Mouse (Mus musculus) heart, adult 2 months (tissue): ENCODE measurements around the gene Wwox. TPM values are rescaled to one million over a fixed set of nuclear protein-coding genes. Genes with fewer than 3 reads are reported as not detected.

ENCODE experiments used
- DNase-seq, 2 experiments: peaks; one replicate each; pipeline ENCODE4 v3.0.0; 2021
- H3K27ac ChIP-seq: fragments of 200-600 bp; 2 replicates; pipeline ENCODE4 v1.8.1; 2022
- H3K27me3 ChIP-seq: fragments of 200-500 bp; 2 replicates; pipeline ENCODE4 v1.6.1; 2012; ENCODE audit warnings: mild to moderate bottlenecking, low read length, inconsistent platforms, mixed read lengths; ENCODE audit not compliant: control insufficient read depth, insufficient read depth
- H3K36me3 ChIP-seq: fragments of 200-500 bp; 2 replicates; pipeline ENCODE4 v1.6.1; 2012; ENCODE audit warnings: low read length, inconsistent platforms; ENCODE audit not compliant: control insufficient read depth, insufficient read depth
- H3K4me1 ChIP-seq: fragments of 200-500 bp; 2 replicates; pipeline ENCODE4 v1.6.1; 2011; ENCODE audit warnings: low read length; ENCODE audit not compliant: control insufficient read depth, insufficient read depth
- H3K4me3 ChIP-seq: fragments of 200-600 bp; 2 replicates; pipeline ENCODE4 v1.8.1; 2022
- H3K79me2 ChIP-seq: fragments of 200-500 bp; replicated peaks from 2 replicates; pipeline ENCODE4 v1.6.1; 2012; ENCODE audit warnings: mild to moderate bottlenecking, inconsistent platforms, low read length, moderate library complexity, mixed read lengths; ENCODE audit not compliant: control insufficient read depth, insufficient read depth
- H3K9ac ChIP-seq: fragments of 200-500 bp; 2 replicates; pipeline ENCODE4 v1.6.1; 2012; ENCODE audit warnings: low read depth, mild to moderate bottlenecking, control low read depth, inconsistent platforms, low read length, mixed read lengths
- CTCF ChIP-seq: fragments of 200-600 bp; IDR thresholded peaks from 2 replicates; pipeline ENCODE4 v1.8.1; 2022; ENCODE audit warnings: antibody characterized with exemption, mild to moderate bottlenecking, moderate library complexity
- EP300 ChIP-seq: fragments of 200-500 bp; IDR thresholded peaks from 2 replicates; pipeline ENCODE4 v1.6.1; 2011; ENCODE audit warnings: low read depth, low read length, control low read depth; ENCODE audit not compliant: insufficient read depth
- POLR2A ChIP-seq: fragments of 200-500 bp; IDR thresholded peaks from 2 replicates; pipeline ENCODE4 v1.6.1; 2011; ENCODE audit warnings: mild to moderate bottlenecking, low read depth, low read length, control low read depth; ENCODE audit not compliant: insufficient read depth
- WGBS: fragments of 180-500 bp; shearing (Covaris S2); methylation state at CpG from one replicate; pipeline ENCODE4 v1.1.7; 2018; 5-methylcytosine and 5-hydroxymethylcytosine counted together
- intact Hi-C: fragments of 180-260 bp; cut with DNase I; formaldehyde crosslinking; loops from one replicate; pipeline ENCODE4 v1.15.1; 2025
- polyA plus RNA-seq: library from polyadenylated mRNA; depleted of rRNA; stranded (reverse); fragments of >200 nt; gene quantifications from 2 replicates; pipeline ENCODE4 v1.2.3, GENCODE M21; 2012
- total RNA-seq, 2 experiments: library from RNA; stranded (reverse); gene quantifications; 2 replicates each; pipeline ENCODE4 v1.2.3; 2021

Gene Wwox
- total and polyA plus RNA-seq, 3 experiments, result 3.3 to 4.6 (median 4.6) TPM

DNA sequence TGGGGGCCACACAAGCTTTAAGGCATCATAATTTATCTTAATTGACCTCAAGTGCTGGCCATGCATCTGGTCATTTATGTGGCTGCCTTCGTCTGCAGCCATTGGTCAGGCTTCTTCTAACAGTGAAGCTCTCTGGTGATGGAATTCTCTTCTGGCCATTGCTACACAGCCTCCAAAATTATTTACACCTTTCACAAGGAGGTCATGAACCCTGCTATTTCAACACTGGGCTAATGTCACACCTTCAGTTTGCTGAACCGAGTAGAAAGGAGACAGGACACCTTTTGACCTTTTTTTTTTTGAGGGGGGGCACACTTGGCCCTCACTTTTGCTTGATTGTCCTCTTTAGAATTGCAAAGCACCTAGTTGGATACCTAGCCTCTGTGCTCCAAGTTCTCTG lies 320.2 kb downstream of the Wwox start:
- Histone ChIP-seq H3K4me3 (no peak overlapping the region), H3K27me3 (no peaks in the 10 kb centered on the region), H3K79me2 (no peaks in the 10 kb centered on the region), H3K9ac (no peak overlapping the region), H3K4me1 (no peaks in the 10 kb centered on the region), H3K27ac (no peak overlapping the region), H3K36me3 (no peaks in the 10 kb centered on the region)
- TF ChIP-seq EP300 (no peak), POLR2A (no peak), CTCF (no peak)
- intact Hi-C loops, result no loop called here
- DNase-seq, result no peak
- 76% methylated on average over 2 of the region's 2 CpGs for whole genome bisulfite sequencing

DNA sequence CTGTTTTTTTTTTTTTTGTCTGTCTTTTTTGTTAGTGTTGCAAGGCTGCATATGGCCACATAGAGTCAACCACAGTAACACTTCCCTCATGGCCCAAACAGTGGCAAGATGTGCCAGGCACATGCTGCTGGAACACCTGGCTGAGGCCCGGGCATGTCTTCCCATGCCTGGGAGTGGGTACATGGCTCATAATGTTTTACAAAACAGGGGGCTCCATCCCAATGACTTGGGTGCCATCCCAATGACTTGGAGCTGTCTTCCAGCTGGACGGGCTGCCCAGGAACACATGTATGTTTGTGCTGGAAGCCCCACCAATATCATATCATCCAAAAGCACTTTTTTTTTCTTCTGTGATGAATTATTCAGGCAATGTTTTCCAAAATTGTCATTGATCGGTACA lies 329.1 kb downstream of the Wwox start:
- H3K27me3 ChIP-seq, result no peaks in the 10 kb centered on the region
- intact Hi-C loops, result no loop called here
- 91% methylated on average over 3 of the region's 3 CpGs for WGBS

DNA sequence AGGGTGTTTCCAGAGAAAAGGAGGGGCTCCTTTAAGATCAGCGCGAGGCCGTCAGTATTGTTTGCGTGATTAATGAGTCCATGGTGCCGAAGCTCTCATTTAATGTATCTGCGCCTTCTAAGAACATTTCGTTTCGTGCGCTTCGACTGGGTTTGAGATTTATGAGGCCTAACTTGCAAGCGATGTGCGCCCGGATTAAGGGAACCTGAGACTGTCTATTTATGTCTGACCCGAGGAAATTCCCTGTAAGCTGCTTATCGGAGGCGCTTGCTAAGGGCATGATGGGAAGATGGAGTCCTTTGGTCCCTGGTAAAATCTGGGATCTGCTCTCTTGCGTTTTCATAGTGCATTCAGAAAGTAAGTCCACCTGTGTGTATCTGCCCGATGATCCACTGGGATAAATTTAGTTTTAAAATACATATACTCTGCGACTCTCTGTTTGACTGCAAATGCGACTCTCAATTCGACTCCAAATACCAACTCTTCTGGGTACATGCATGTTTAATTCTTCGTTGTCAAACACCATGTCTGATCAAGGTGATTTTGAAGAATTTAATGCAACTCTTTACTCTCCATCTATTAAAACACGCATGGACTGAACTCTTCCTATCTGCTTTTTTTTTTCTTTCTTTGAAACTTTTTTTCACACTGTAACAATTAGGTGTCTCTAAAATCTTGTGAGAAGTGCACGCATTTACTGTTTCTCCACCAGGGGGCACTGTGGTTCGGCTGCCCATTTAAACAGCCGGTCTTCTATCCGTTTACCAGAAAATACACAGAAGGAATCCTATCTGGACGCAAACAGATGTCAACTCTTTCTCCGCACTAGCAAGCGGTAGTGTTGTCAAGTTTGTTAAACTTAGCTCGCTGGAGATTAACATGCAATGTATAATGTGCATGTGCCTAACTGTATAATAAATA lies 331.7 kb downstream of the Wwox start:
- Histone ChIP-seq H3K9ac (no peak overlapping the region), H3K4me1 (peaks cover 4% of the 10 kb centered on the region), H3K27ac (no peak overlapping the region), H3K27me3 (no peaks in the 10 kb centered on the region), H3K4me3 (no peak overlapping the region), H3K36me3 (no peaks in the 10 kb centered on the region), H3K79me2 (no peaks in the 10 kb centered on the region)
- DNase-seq, result peak; percentile 62 to 76
- no peak for TF ChIP-seq POLR2A
- TF ChIP-seq EP300, result 0 out of 2 replicates have a peak, but pooled peaks have one; percentile 29
- intact Hi-C loops, result loop anchor here (1.0 to 5.0 kb wide), 3 partner anchors 200 to 319 kb away; no protein-coding TSS in a partner anchor
- 60% methylated on average over 31 of the region's 31 CpGs for WGBS

More for the DNA sequence above, 329.1 kb downstream of the Wwox start:
- Histone ChIP-seq H3K9ac (no peak overlapping the region), H3K36me3 (no peaks in the 10 kb centered on the region), H3K79me2 (no peaks in the 10 kb centered on the region), H3K4me1 (peaks cover 2% of the 10 kb centered on the region), H3K27ac (no peak overlapping the region), H3K4me3 (no peak overlapping the region)
- TF ChIP-seq EP300, result no peak
- TF ChIP-seq CTCF, result no peak
- no peak for TF ChIP-seq POLR2A
- no peak for DNase-seq

DNA sequence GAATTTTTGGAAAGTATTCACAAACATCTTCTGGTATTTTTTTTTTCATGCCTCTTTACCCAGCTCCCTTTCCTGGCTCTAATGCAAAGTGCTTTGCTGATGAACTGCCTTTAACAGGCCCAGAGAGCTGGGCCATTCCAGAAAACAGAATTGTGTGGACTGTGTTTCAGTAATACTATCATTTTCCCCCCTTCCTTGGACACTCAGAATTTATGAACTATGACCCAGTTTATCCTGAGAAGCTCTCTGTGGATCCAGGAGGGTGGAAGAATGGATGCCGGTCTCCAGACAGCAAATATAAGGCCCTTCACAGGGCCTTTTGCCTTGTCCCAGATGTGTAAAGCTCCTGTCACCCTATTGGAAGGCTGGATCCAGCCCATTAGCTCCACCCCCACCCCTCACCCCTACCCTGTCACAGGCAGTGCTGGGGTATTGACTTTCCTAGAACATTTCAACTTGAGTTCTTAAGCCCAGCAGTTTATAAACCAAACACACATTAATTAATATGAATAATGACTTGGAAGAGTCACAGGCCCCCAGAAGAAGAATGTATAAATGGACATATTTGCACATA lies 332.9 kb downstream of the Wwox start:
- no peaks in the 10 kb centered on the region for H3K27me3 ChIP-seq
- WGBS, result 83% methylated on average over 1 of the region's 1 CpGs
- no peak overlapping the region for H3K9ac ChIP-seq
- TF ChIP-seq CTCF, result no peak
- TF ChIP-seq EP300, result no peak
- TF ChIP-seq POLR2A, result no peak
- DNase-seq, result no peak
- intact Hi-C loops, result loop anchor here (2.0 to 5.0 kb wide), 2 partner anchors 320 to 936 kb away; no protein-coding TSS in a partner anchor
- no peak overlapping the region for H3K4me3 ChIP-seq
- H3K27ac ChIP-seq, result no peak overlapping the region
- H3K4me1 ChIP-seq, result peaks cover 4% of the 10 kb centered on the region
- H3K36me3 ChIP-seq, result no peaks in the 10 kb centered on the region
- no peaks in the 10 kb centered on the region for H3K79me2 ChIP-seq

DNA sequence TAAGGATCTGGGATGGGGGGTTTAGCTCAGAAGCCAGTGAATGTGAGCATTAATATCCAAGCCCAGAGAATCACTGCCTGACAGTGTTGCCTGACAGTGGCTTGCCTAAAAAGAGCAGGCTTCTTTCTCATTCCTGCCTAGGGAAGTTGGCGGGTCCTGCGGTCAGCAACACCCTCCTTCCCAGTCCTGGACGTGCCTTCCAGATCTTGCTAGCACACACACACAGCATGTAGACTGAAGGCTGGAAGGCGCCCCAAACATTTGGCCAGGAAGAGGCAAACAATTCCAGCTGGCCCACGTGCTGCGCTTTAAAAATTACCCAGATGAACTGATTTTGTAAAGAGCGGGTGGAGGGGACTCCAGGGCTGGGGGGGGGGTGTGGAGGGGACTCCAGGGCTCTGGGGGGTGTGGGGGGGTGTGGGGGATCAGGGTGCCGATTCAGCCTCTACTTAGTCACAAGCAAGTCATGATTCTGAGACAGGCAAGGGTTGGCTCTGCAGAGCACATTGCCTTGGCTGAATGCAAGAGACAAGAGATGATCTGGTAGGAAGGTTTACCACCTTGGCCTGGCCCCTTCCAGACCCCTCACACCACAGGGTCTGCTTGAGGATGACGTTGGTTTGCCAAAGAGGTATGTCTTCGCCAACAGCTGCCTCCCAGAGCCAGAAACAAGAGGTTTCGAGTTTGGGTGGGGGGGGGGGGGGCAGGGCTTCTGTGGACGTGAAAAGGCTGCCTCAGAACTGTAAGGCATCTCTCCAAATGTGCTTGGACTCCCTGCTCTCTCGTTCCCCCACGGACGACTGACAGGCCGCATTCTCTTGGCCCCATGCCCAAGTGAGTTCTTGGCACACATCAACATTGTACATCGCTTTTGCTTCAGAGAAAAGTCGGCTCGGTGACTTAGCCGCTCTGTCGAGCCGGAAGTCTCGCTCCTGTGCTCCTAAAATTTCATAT lies 334.3 kb downstream of the Wwox start:
- peak; percentile 81 to 83 for DNase-seq
- intact Hi-C loops, result loop anchor here (2.0 to 5.0 kb wide), 2 partner anchors 321 to 935 kb away; no protein-coding TSS in a partner anchor
- WGBS, result 5% methylated on average over 23 of the region's 23 CpGs
- Histone ChIP-seq H3K27me3 (no peaks in the 10 kb centered on the region), H3K4me3 (no peak overlapping the region), H3K36me3 (no peaks in the 10 kb centered on the region), H3K79me2 (no peaks in the 10 kb centered on the region), H3K9ac (no peak overlapping the region), H3K27ac (peak overlapping the region; percentile 43; the same call in 1 of the 2 replicates), H3K4me1 (peaks cover 4% of the 10 kb centered on the region)
- TF ChIP-seq POLR2A (no peak), EP300 (0 out of 2 replicates have a peak, but pooled peaks have one; percentile 15)
